Mouse (Mus musculus): ENCODE measurements around the gene Tex44. TPM values are rescaled to one million over a fixed set of nuclear protein-coding genes. Genes with fewer than 3 reads are reported as not detected.

Gene Tex44
- polyA plus RNA-seq, 1 experiment from 2014 or later: not detected

DNA sequence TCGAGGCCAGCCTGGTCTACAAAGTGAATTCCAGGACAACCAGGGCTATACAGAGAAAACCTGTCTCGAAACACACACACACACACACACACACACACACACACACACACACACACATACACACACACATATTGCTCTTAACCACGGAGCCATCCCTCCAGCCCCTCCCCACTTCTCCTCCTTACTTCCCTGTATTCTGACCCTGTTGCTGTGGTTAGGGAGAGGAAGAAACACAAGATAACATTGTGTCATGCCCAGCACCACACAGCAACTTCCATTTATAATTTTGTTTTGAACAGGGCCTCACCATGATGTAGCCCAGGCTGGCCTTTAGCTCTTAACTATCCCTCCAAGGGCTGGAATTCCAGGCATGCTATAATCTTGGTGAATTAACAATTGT lies 26.8 kb upstream of the Tex44 start:
- H3K4me3 ChIP-seq (replicated peaks): no peak overlapping the region
- WGBS: 73% methylated on average over 2 of the region's 3 CpGs
- H3K4me1 ChIP-seq (replicated peaks): peaks cover 16% of the 10 kb centered on the region

DNA sequence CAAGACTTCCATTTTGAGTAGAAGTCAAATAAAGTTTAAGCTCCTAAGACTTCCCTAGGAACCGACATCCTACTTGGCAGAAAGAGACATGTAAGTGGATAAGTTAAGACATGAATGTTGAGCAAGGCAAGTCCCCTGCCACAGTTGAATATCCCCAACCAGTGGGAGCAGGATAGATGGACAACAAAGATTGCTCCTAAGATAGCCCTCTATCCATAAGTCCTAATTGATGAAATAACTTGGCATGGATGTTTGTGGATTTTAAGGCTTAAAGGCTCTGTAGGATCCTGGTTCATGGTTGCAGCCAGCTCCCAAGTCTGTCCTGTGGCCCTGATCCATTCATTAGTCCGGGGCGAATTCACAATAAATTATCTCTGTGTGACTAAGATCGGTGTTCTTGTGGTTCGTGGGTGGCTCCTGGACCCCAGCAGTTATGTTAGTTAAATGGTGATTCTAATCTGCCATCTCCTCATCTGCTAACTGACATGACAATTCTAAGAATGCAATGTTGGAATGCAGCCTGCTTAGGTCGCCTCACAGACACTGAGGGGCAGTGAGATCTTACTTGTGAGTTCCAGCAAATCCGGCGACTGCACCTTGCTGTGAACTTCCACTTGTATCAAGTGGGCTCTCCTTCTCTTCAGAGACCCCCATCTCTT lies 25.9 kb upstream of the Tex44 start:
- Histone ChIP-seq H3K27ac (no peak overlapping the region), H3K4me2 (no peak overlapping the region), H3K9ac (replicated peaks) (no peak overlapping the region), H3K9me3 (peaks cover 3% of the 10 kb centered on the region; the same call in 1 of the 2 replicates), H3K4me1 (replicated peaks) (peaks cover 16% of the 10 kb centered on the region), H3K27me3 (no peaks in the 10 kb centered on the region), H3K36me3 (no peaks in the 10 kb centered on the region), H3K4me3 (replicated peaks) (no peak overlapping the region)
- ATAC-seq (ENCODE audit: insufficient number of reproducible peaks, insufficient read depth, low FRiP score, low TSS enrichment, low read depth): no peak
- 76% methylated on average over 8 of the region's 8 CpGs for WGBS

More for the DNA sequence above, 26.8 kb upstream of the Tex44 start:
- H3K36me3 ChIP-seq: no peaks in the 10 kb centered on the region
- no peak overlapping the region for H3K4me2 ChIP-seq
- H3K9ac ChIP-seq (replicated peaks): no peak overlapping the region
- H3K27me3 ChIP-seq: no peaks in the 10 kb centered on the region
- no peak for ATAC-seq (ENCODE audit: insufficient number of reproducible peaks, insufficient read depth, low FRiP score, low TSS enrichment, low read depth)
- H3K27ac ChIP-seq: no peak overlapping the region
- H3K9me3 ChIP-seq: no peaks in the 10 kb centered on the region

GRCm38 (mm10) chr1:86404834-86405233 lies 21.3 kb upstream of the Tex44 start:
- Histone ChIP-seq H3K9ac (replicated peaks) (no peak overlapping the region), H3K4me1 (replicated peaks) (no peaks in the 10 kb centered on the region), H3K36me3 (no peaks in the 10 kb centered on the region), H3K9me3 (peaks cover 3% of the 10 kb centered on the region; the same call in 1 of the 2 replicates), H3K27me3 (no peaks in the 10 kb centered on the region), H3K27ac (no peak overlapping the region), H3K4me3 (replicated peaks) (no peak overlapping the region), H3K4me2 (no peak overlapping the region)
- no peak for ATAC-seq (ENCODE audit: insufficient number of reproducible peaks, insufficient read depth, low FRiP score, low TSS enrichment, low read depth)
- WGBS: 60% methylated on average over 5 of the region's 5 CpGs

DNA sequence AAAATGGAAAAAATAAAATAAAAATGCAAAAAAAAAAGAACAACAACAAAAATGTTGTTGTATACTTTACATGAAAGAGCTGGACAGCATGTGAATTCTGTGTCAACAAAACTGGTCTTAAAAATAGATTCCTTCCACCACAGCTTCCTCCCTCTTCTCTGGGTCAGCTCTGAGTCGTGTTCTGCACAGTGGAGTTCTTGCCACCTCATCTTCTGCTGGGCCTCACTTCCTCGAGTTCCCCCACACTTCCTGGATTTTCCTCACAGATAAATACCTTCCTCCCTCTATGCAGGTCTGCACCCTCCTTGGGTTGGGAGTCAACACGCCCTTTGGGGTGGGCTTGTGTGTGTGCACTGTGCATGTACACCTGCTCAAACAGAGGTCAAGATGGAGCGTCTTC lies 19.8 kb upstream of the Tex44 start:
- 81% methylated on average over 4 of the region's 4 CpGs for WGBS
- H3K4me1 ChIP-seq (replicated peaks): no peaks in the 10 kb centered on the region
- peaks cover 3% of the 10 kb centered on the region; the same call in 1 of the 2 replicates for H3K9me3 ChIP-seq
- H3K4me3 ChIP-seq (replicated peaks): no peak overlapping the region
- ATAC-seq (ENCODE audit: insufficient number of reproducible peaks, insufficient read depth, low FRiP score, low TSS enrichment, low read depth): no peak
- no peak overlapping the region for H3K9ac ChIP-seq (replicated peaks)
- H3K36me3 ChIP-seq: no peaks in the 10 kb centered on the region
- no peak overlapping the region for H3K27ac ChIP-seq
- no peaks in the 10 kb centered on the region for H3K27me3 ChIP-seq
- no peak overlapping the region for H3K4me2 ChIP-seq

DNA sequence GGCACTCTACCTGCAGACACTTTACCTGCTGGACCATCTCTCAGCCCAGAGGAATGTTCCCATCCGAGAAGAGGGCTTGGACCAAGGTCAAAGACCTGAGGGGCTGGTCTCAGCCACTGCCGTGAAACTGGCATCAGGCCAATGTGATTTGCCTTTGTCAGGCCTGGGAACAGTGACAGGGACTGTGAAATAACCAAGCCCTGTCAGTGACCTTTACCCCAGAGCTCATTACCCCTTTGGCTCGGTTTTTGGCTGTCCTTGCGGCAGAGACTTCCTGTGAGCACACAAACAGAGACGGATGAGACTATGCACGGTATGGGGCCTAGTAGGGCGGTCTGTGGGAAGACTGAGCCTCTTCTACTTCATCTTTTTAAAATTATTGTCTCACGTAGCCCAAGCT lies 19.2 kb upstream of the Tex44 start:
- no peak for ATAC-seq (ENCODE audit: insufficient number of reproducible peaks, insufficient read depth, low FRiP score, low TSS enrichment, low read depth)
- Histone ChIP-seq H3K27me3 (no peaks in the 10 kb centered on the region), H3K9me3 (peaks cover 3% of the 10 kb centered on the region; the same call in 1 of the 2 replicates), H3K9ac (replicated peaks) (no peak overlapping the region), H3K36me3 (no peaks in the 10 kb centered on the region), H3K4me3 (replicated peaks) (no peak overlapping the region), H3K4me2 (no peak overlapping the region), H3K4me1 (replicated peaks) (no peaks in the 10 kb centered on the region), H3K27ac (no peak overlapping the region)
- WGBS: 74% methylated on average over 8 of the region's 8 CpGs

DNA sequence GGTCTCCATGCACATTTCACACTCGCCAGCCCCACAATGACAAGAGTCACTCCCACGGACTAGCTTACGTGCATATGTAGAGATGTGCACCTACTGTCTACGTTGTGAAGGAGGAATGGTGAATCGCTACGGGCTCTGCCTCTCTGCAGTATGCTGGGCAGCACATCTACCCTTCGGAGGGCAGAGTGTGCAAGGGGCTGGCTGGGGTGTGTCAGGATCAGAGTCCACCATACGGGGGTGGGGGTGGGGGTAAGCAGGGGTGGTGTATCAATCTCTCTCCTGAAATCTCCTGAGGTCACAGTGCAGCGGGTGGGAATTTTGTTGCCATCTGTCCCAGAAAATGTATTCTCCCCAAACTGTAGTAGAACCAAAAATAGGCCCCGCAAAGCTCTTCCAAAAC lies 17.6 kb upstream of the Tex44 start:
- Histone ChIP-seq H3K27me3 (no peaks in the 10 kb centered on the region), H3K4me3 (replicated peaks) (no peak overlapping the region), H3K9me3 (peaks cover 3% of the 10 kb centered on the region; the same call in 1 of the 2 replicates), H3K4me2 (no peak overlapping the region), H3K36me3 (no peaks in the 10 kb centered on the region), H3K27ac (0 out of 2 replicates have a peak overlapping the region, but pooled peaks have one; percentile 1), H3K4me1 (replicated peaks) (no peaks in the 10 kb centered on the region), H3K9ac (replicated peaks) (no peak overlapping the region)
- no peak for ATAC-seq (ENCODE audit: insufficient number of reproducible peaks, insufficient read depth, low FRiP score, low TSS enrichment, low read depth)
- whole genome bisulfite sequencing: 90% methylated on average over 10 of the region's 10 CpGs

- Histone ChIP-seq H3K4me2 (no peak overlapping the region), H3K9me3 (peaks cover 3% of the 10 kb centered on the region; the same call in 1 of the 2 replicates), H3K27ac (no peak overlapping the region), H3K4me1 (replicated peaks) (no peaks in the 10 kb centered on the region), H3K4me3 (replicated peaks) (no peak overlapping the region), H3K36me3 (no peaks in the 10 kb centered on the region), H3K27me3 (no peaks in the 10 kb centered on the region), H3K9ac (replicated peaks) (no peak overlapping the region)
- WGBS: 93% methylated on average over 2 of the region's 2 CpGs
- ATAC-seq (ENCODE audit: insufficient number of reproducible peaks, insufficient read depth, low FRiP score, low TSS enrichment, low read depth): no peak
Observed at GRCm38 (mm10) chr1:86409476-86409875, 16.7 kb upstream of the Tex44 start.

DNA sequence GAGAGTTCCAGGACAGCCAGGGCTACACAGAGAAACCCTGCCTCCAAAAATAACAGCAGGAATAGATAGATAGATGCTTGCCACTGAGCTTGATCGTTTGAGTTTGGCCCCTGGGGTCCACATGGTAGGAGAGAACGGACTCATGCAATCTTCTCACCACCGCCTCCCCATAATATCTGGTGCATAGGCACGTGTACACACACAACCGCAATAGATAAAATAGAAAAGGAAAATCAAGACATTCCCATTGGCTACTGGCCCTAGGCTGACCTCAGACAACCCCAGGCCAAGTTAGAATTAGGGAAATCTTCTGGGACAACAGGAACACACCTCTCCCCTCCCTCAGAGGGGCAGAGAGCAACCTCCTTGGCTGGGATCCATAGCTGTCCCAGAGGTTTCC lies 11.4 kb upstream of the Tex44 start:
- Histone ChIP-seq H3K27ac (no peak overlapping the region), H3K27me3 (no peaks in the 10 kb centered on the region), H3K4me3 (replicated peaks) (no peak overlapping the region), H3K36me3 (no peaks in the 10 kb centered on the region), H3K9ac (replicated peaks) (no peak overlapping the region), H3K4me1 (replicated peaks) (no peaks in the 10 kb centered on the region), H3K9me3 (no peaks in the 10 kb centered on the region), H3K4me2 (no peak overlapping the region)
- WGBS: 84% methylated on average over 5 of the region's 5 CpGs
- ATAC-seq (ENCODE audit: insufficient number of reproducible peaks, insufficient read depth, low FRiP score, low TSS enrichment, low read depth): no peak

DNA sequence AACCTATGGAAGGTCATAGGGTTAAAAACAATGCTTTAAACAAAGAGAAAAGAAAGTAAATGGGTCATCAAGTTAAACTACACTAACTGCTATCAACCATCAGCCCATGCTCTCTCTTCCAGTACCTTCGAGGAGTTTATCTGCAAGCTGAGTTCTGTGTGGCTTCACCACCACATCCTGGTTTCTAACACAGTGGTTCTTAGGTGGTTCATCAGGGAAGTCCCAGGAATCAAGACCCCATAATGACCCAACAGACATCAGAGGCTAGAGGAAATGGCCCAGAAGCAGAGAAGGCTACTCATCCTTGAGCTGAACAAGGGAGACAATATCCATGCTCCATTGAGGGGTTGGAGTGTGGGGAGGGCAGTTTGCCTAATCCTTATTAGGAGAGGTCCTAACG lies 11.0 kb upstream of the Tex44 start:
- Histone ChIP-seq H3K27me3 (no peaks in the 10 kb centered on the region), H3K36me3 (no peaks in the 10 kb centered on the region), H3K9me3 (no peaks in the 10 kb centered on the region), H3K27ac (no peak overlapping the region), H3K4me3 (replicated peaks) (no peak overlapping the region), H3K4me2 (no peak overlapping the region), H3K9ac (replicated peaks) (no peak overlapping the region), H3K4me1 (replicated peaks) (no peaks in the 10 kb centered on the region)
- WGBS: 66% methylated on average over 2 of the region's 2 CpGs
- no peak for ATAC-seq (ENCODE audit: insufficient number of reproducible peaks, insufficient read depth, low FRiP score, low TSS enrichment, low read depth)

- Histone ChIP-seq H3K27ac (no peak overlapping the region), H3K27me3 (no peaks in the 10 kb centered on the region), H3K9ac (replicated peaks) (no peak overlapping the region), H3K4me2 (no peak overlapping the region), H3K36me3 (no peaks in the 10 kb centered on the region), H3K9me3 (no peaks in the 10 kb centered on the region), H3K4me3 (replicated peaks) (no peak overlapping the region), H3K4me1 (replicated peaks) (no peaks in the 10 kb centered on the region; the same call in 1 of the 2 replicates)
- WGBS: 62% methylated on average over 7 of the region's 7 CpGs
- ATAC-seq (ENCODE audit: insufficient number of reproducible peaks, insufficient read depth, low FRiP score, low TSS enrichment, low read depth): no peak
Observed at GRCm38 (mm10) chr1:86415612-86416184, 10.4 kb upstream of the Tex44 start.

- no peak overlapping the region for H3K4me2 ChIP-seq
- WGBS: 66% methylated on average over 6 of the region's 6 CpGs
- H3K36me3 ChIP-seq: no peaks in the 10 kb centered on the region
- no peaks in the 10 kb centered on the region for H3K27me3 ChIP-seq
- no peaks in the 10 kb centered on the region for H3K9me3 ChIP-seq
- H3K4me3 ChIP-seq (replicated peaks): no peak overlapping the region
- H3K4me1 ChIP-seq (replicated peaks): peaks cover 5% of the 10 kb centered on the region
- no peak overlapping the region for H3K27ac ChIP-seq
- no peak for ATAC-seq (ENCODE audit: insufficient number of reproducible peaks, insufficient read depth, low FRiP score, low TSS enrichment, low read depth)
- no peak overlapping the region for H3K9ac ChIP-seq (replicated peaks)
Observed at GRCm38 (mm10) chr1:86416321-86416720, 9.8 kb upstream of the Tex44 start.

DNA sequence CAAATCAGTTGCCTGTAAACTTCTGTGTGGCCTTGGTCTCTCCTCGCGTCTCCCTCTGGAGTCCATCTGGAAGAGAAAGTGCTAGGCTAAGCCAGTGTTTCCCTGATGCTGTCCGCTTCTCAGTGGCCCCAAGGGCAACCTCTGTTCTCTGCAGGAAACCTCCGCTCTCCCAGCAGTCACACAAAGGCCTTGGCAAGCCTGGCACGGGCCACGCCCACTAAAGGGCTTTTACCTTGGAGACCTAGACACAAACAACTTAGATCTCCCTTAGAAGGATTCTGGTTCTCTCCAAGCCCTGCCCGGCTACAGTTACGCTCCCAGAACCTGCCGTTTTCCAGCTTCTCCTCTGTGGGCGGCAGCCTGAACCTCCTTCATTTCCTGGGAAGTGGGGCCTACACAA lies 5.1 kb upstream of the Tex44 start:
- H3K36me3 ChIP-seq: no peaks in the 10 kb centered on the region
- H3K4me3 ChIP-seq (replicated peaks): no peak overlapping the region
- no peaks in the 10 kb centered on the region for H3K27me3 ChIP-seq
- H3K9ac ChIP-seq (replicated peaks): 0 out of 2 replicates have a peak overlapping the region, but pooled peaks have one; percentile 18
- WGBS: 34% methylated on average over 10 of the region's 10 CpGs
- H3K4me1 ChIP-seq (replicated peaks): peaks cover 27% of the 10 kb centered on the region
- H3K9me3 ChIP-seq: no peaks in the 10 kb centered on the region
- H3K27ac ChIP-seq: peak overlapping the region; percentile 41; the same call in 1 of the 2 replicates
- no peak overlapping the region for H3K4me2 ChIP-seq
- no peak for ATAC-seq (ENCODE audit: insufficient number of reproducible peaks, insufficient read depth, low FRiP score, low TSS enrichment, low read depth)

Data from limb, embryonic 12.5 days (tissue).